ENCODE assay signal across 25 mouse cellular contexts in the genomic region with DNA sequence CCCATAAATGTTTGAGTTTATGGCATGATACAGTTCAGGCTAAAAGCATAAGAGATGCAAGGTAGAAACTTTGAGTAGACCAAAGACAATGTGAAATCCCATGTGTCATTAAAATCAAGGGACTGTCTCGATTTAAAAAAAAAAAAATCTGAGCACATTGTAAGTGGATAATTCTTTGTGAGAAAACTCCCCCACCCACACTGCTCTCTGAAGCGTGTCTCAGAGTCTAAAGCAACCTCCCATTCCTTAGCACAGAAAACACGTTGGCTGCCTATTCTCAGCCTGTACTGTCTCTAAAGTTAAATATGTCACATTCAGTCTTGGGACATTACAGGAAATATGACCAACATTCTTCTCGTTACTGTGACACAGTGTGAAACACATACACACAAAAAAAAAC. TPM values are rescaled to one million over a fixed set of nuclear protein-coding genes. Genes with fewer than 3 reads are reported as not detected.
DNase-seq lines count a peak whose midpoint lies in the region; ATAC-seq lines count a peak whose summit lies in the region.
"Had no signal": no experiment of that assay in that cellular context is flagged by ENCODE, and none has a peak within 500 bp of the region (broad histone marks: within the 10 kb centered on the region; RNA-seq: fewer than 3 reads in every experiment).

No protein-coding gene starts in this region.

- peak; percentile 67 for ATAC-seq in activated CD4-positive, CD25-positive, alpha-beta regulatory T cell, adult 4 months
- ATAC-seq: forebrain, embryonic 16.5 days; hindbrain, postnatal 0 days; intestine, postnatal 0 days; liver, embryonic 12.5 days; liver, postnatal 0 days; midbrain, embryonic 16.5 days had no signal

- H3K27me3 ChIP-seq in splenic B cell, adult 2 months (ENCODE audit: control insufficient read depth, insufficient read depth, low read length, poor library complexity, severe bottlenecking), result no peaks in the 10 kb centered on the region
- H3K27me3 ChIP-seq: embryonic facial prominence, embryonic 12.5 days; heart, embryonic 15.5 days; limb, embryonic 13.5 days; liver, embryonic 12.5 days had no signal

- peak; percentile 17 for DNase-seq in A20 (ENCODE audit: low read depth, low spot score)
- DNase-seq in B cell, adult 2 months, result peak; percentile 50 to 51
- DNase-seq in splenic B cell, adult 2 months (ENCODE audit: low read depth, low spot score), result peak; percentile 70
- DNase-seq in MN1 (ENCODE audit: low spot score), result no peak
- no peak for DNase-seq in left cerebral cortex, postnatal 4 days
- DNase-seq: adrenal gland, postnatal 10 days; cerebellum, adult 11-12 months; cerebellum, adult 9-11 months; embryo, embryonic 11 days; gastrocnemius, postnatal 10 days; kidney, postnatal 25 days; liver, postnatal 0 days; lung, postnatal 36 days; right cerebral cortex, postnatal 14 days; thymus, adult 2 months had no signal

- intact Hi-C loops in left cerebral cortex, postnatal 4 days (cut with DNase I), result no loop called here

- H3K36me3 ChIP-seq in splenic B cell, adult 2 months (ENCODE audit: control insufficient read depth, insufficient read depth, low read length, poor library complexity, severe bottlenecking), result no peaks in the 10 kb centered on the region
- H3K36me3 ChIP-seq: embryonic facial prominence, embryonic 12.5 days; heart, embryonic 10.5 days; heart, embryonic 15.5 days; limb, embryonic 13.5 days; liver, embryonic 12.5 days had no signal

RNA-seq across cellular contexts. Expression of gene Mrpl39, which starts 53.6 kb away (rescaled TPM):
- polyA plus RNA-seq in activated CD4-positive, CD25-positive, alpha-beta regulatory T cell, adult 4 months (2017; shearing (Covaris generic)), result 10 to 100 TPM; 22.8 to 25.8 TPM
- total RNA-seq in left cerebral cortex, postnatal 4 days (2021), result 10 to 100 TPM; 18.4 to 20.1 TPM

Comparison
In these comparisons a context has a peak if more than half of its experiments do, and no peak if none do; other contexts are left out.
1. DNase-seq: peak in A20 (single experiment), B cell, adult 2 months (2 of 2) and splenic B cell, adult 2 months (single experiment); none in MN1 (single experiment) and left cerebral cortex, postnatal 4 days (single experiment).